Mouse (Mus musculus) small intestine, adult 2 months (tissue): Measurements from ENCODE around the gene Lcp2.

Experiments
- CTCF ChIP-seq: fragments of 200-500 bp; IDR thresholded peaks from 2 replicates; pipeline ENCODE4 v1.5.1; 2012; ENCODE audit warnings: low read depth, mild to moderate bottlenecking, control low read depth, inconsistent platforms, low read length, moderate library complexity, mixed read lengths; ENCODE audit not compliant: insufficient replicate concordance, insufficient read length; ENCODE audit errors: extremely low read depth
- POLR2A ChIP-seq: fragments of 200-500 bp; IDR thresholded peaks from 2 replicates; pipeline ENCODE4 v1.6.1; 2012; ENCODE audit warnings: low read depth, mild to moderate bottlenecking, control low read depth, inconsistent platforms, low read length, moderate library complexity

GRCm38 (mm10) chr11:34050643-34051042 is 3.9 kb downstream of the Lcp2 start:
- TF ChIP-seq CTCF (no peak), POLR2A (no peak)
